Mouse (Mus musculus) heart, postnatal 0 days (tissue): ENCODE results near the gene Fubp1. TPM values are rescaled to one million over a fixed set of nuclear protein-coding genes. Genes with fewer than 3 reads are reported as not detected.

Source experiments
- ATAC-seq: fragments of 200-750 bp; cut with Nextera tagmentation; 2 replicates; pipeline ENCODE4 v1.8.0; 2017; ENCODE audit warnings: low read depth, moderate number of reproducible peaks, moderate library complexity; ENCODE audit not compliant: insufficient read depth
- DNase-seq: peaks from one replicate; pipeline ENCODE4 v3.0.0-alpha.2; 2016; ENCODE audit warnings: low spot score
- H3K27ac ChIP-seq: fragments of 300-500 bp; sonication (generic); 2 replicates; pipeline ENCODE4 v1.5.1; 2014; ENCODE audit warnings: low read depth, mild to moderate bottlenecking
- H3K27me3 ChIP-seq: fragments of 300-500 bp; sonication (generic); 2 replicates; pipeline ENCODE4 v1.6.1; 2014; ENCODE audit warnings: low read length, mixed read lengths; ENCODE audit not compliant: control insufficient read depth, insufficient read depth
- H3K36me3 ChIP-seq: fragments of 300-500 bp; sonication (generic); replicated peaks from 2 replicates; pipeline ENCODE4 v1.6.1; 2014; ENCODE audit warnings: low read length, mixed read lengths; ENCODE audit not compliant: control insufficient read depth, insufficient read depth
- H3K4me1 ChIP-seq: fragments of 300-500 bp; sonication (generic); 2 replicates; pipeline ENCODE4 v1.6.1; 2014; ENCODE audit warnings: antibody characterized with exemption; ENCODE audit not compliant: control insufficient read depth, insufficient read depth
- H3K4me2 ChIP-seq: fragments of 300-500 bp; sonication (generic); 2 replicates; pipeline ENCODE4 v1.6.1; 2014; ENCODE audit warnings: low read depth, mild to moderate bottlenecking, low read length, moderate library complexity
- H3K4me3 ChIP-seq: fragments of 300-500 bp; sonication (generic); 2 replicates; pipeline ENCODE4 v1.5.1; 2014; ENCODE audit warnings: low read depth, low read length
- H3K9ac ChIP-seq: fragments of 300-500 bp; sonication (generic); replicated peaks from 2 replicates; pipeline ENCODE4 v1.6.1; 2014; ENCODE audit warnings: low read depth, low read length, mixed read lengths
- H3K9me3 ChIP-seq: fragments of 300-500 bp; sonication (generic); replicated peaks from 2 replicates; pipeline ENCODE4 v1.6.1; 2016; ENCODE audit warnings: low read length; ENCODE audit not compliant: control insufficient read depth
- CTCF ChIP-seq: IDR thresholded peaks from 2 replicates; pipeline ENCODE4 v1.5.1; 2016; ENCODE audit warnings: antibody characterized with exemption, control low read depth, low read depth
- EP300 ChIP-seq: IDR thresholded peaks from 2 replicates; pipeline ENCODE4 v1.6.1; 2016; ENCODE audit warnings: antibody characterized with exemption, low read depth
- WGBS: fragments of 180-500 bp; shearing (Covaris S2); extraction: QIAGEN DNeasy Blood & Tissue Kit; methylation state at CpG from one replicate; pipeline ENCODE4 v1.1.7; 2014; 5-methylcytosine and 5-hydroxymethylcytosine counted together
- polyA plus RNA-seq: library from polyadenylated mRNA; unstranded; fragments of >200 nt; fragmentation: Nextera tagmentation; extraction: Ambion mirVana; gene quantifications from 2 replicates; pipeline ENCODE4 v1.2.1, GENCODE M21; 2015
- total RNA-seq: library from RNA; depleted of rRNA; stranded (reverse); fragments of >200 nt; gene quantifications from 2 replicates; pipeline ENCODE4 v1.2.3, GENCODE M21; 2014; ENCODE audit warnings: low replicate concordance; rRNA removed

Fubp1 gene
- total and polyA plus RNA-seq, 2 experiments from 2014 or later: 71.2 to 72.9 TPM

GRCm38 (mm10) chr3:152276935-152277334 is 66.7 kb downstream of the Fubp1 start:
- WGBS: 99% methylated on average over 3 of the region's 3 CpGs
- Histone ChIP-seq H3K4me2 (no peak overlapping the region), H3K4me1 (peaks cover 7% of the 10 kb centered on the region; the same call in 1 of the 2 replicates), H3K27me3 (no peaks in the 10 kb centered on the region), H3K9ac (no peak overlapping the region), H3K9me3 (no peaks in the 10 kb centered on the region), H3K4me3 (no peak overlapping the region), H3K36me3 (0 out of 2 replicates have a peak, but pooled peaks cover 4% of the 10 kb centered on the region), H3K27ac (no peak overlapping the region)
- DNase-seq: no peak
- TF ChIP-seq CTCF (no peak), EP300 (no peak)
- no peak for ATAC-seq

DNA sequence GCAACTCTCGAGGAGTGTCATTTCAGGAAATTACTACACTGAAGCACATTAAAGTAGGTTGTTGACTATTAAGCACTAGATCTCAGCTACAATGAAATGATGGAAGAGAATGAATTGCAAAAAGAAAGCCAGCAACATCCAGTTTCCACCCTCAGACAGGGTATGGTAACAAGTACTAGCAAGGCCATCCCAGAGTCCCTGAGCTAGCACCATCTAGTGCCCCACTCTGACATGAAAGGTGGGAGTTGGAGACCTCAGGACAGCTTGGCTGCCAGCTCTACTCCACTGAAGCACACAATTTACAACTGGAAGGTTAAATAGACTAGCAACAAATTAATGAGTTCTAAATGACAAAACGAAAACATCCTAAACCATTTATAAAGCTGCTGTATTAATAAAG is 67.7 kb downstream of the Fubp1 start:
- H3K4me2 ChIP-seq: no peak overlapping the region
- ATAC-seq (no peak), DNase-seq (no peak)
- no peaks in the 10 kb centered on the region for H3K9me3 ChIP-seq
- no peak overlapping the region for H3K4me3 ChIP-seq
- H3K36me3 ChIP-seq: peaks cover 8% of the 10 kb centered on the region; the same call in 1 of the 2 replicates
- peaks cover 2% of the 10 kb centered on the region; the same call in 1 of the 2 replicates for H3K4me1 ChIP-seq
- no peak overlapping the region for H3K9ac ChIP-seq
- 91% methylated on average over 2 of the region's 2 CpGs for WGBS
- TF ChIP-seq EP300 (no peak), CTCF (peak; percentile 39)
- H3K27me3 ChIP-seq: no peaks in the 10 kb centered on the region
- peak overlapping the region; percentile 55; the same call in 1 of the 2 replicates for H3K27ac ChIP-seq

DNA sequence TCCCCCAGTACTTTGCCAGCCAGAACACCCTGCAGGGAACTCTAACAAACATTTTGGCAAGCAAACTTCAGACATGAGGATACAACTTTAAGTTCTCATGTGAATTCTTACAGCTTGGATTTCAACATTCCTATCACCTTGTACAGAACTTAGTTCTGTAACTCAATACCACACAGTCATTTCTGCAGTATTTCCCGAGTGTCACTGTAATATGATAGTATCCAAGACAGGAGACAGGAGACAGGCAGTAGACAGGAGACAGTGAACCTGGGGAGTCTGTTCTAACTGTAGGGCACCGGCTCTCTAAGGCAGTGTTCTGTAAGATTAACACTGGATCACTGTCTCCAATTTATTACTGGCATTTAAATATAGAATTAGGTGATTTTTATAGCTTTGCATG is 68.2 kb downstream of the Fubp1 start:
- Histone ChIP-seq H3K4me3 (no peak overlapping the region), H3K9me3 (no peaks in the 10 kb centered on the region), H3K4me1 (no peaks in the 10 kb centered on the region), H3K27ac (peak overlapping the region; percentile 55; the same call in 1 of the 2 replicates), H3K36me3 (peaks cover 13% of the 10 kb centered on the region), H3K27me3 (no peaks in the 10 kb centered on the region), H3K9ac (0 out of 2 replicates have a peak overlapping the region, but pooled peaks have one; percentile 7), H3K4me2 (no peak overlapping the region)
- ATAC-seq (no peak), DNase-seq (no peak)
- 29% methylated on average over 2 of the region's 2 CpGs for WGBS
- TF ChIP-seq CTCF (no peak), EP300 (no peak)

DNA sequence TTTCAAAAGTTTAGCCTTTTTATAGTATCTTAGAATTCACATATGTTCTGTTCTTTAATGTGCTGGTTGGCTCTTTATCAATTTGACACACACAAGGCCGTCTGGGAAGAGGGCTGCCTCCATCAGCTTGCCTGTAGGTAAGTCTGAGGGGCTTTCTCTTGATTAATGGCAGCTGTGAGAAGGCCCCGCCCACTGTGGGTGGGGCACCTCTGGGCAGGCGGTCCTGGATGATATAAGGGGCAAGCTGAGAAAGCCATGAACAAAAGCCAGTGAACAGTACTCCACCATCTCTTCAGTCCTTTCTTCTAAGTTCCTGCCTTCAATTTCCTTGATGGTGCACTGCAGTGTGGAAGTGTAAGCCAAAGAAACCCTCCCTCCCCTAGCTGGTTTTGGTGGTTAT is 71.9 kb downstream of the Fubp1 start:
- no peak overlapping the region for H3K9ac ChIP-seq
- H3K4me1 ChIP-seq: no peaks in the 10 kb centered on the region
- H3K27me3 ChIP-seq: no peaks in the 10 kb centered on the region
- ATAC-seq (no peak), DNase-seq (no peak)
- peaks cover 20% of the 10 kb centered on the region for H3K36me3 ChIP-seq
- H3K4me3 ChIP-seq: no peak overlapping the region
- H3K27ac ChIP-seq: no peak overlapping the region
- no peak overlapping the region for H3K4me2 ChIP-seq
- TF ChIP-seq CTCF (no peak), EP300 (no peak)
- no peaks in the 10 kb centered on the region for H3K9me3 ChIP-seq
- WGBS: 25% methylated on average over 3 of the region's 3 CpGs

GRCm38 (mm10) chr3:152284306-152284705 is 74.1 kb downstream of the Fubp1 start:
- Histone ChIP-seq H3K27me3 (no peaks in the 10 kb centered on the region), H3K27ac (no peak overlapping the region), H3K36me3 (peaks cover 22% of the 10 kb centered on the region), H3K4me1 (0 out of 2 replicates have a peak, but pooled peaks cover 5% of the 10 kb centered on the region), H3K4me3 (no peak overlapping the region), H3K4me2 (no peak overlapping the region), H3K9me3 (no peaks in the 10 kb centered on the region), H3K9ac (no peak overlapping the region)
- WGBS: 95% methylated on average over 1 of the region's 1 CpGs
- no peak for DNase-seq
- TF ChIP-seq EP300 (no peak), CTCF (no peak)
- no peak for ATAC-seq

- no peak overlapping the region for H3K4me2 ChIP-seq
- H3K9ac ChIP-seq: no peak overlapping the region
- H3K4me1 ChIP-seq: 0 out of 2 replicates have a peak, but pooled peaks cover 5% of the 10 kb centered on the region
- WGBS: 78% methylated on average over 5 of the region's 5 CpGs
- ATAC-seq: no peak
- DNase-seq: no peak
- H3K9me3 ChIP-seq: no peaks in the 10 kb centered on the region
- TF ChIP-seq CTCF: no peak
- TF ChIP-seq EP300: no peak
- H3K36me3 ChIP-seq: peaks cover 22% of the 10 kb centered on the region
- H3K4me3 ChIP-seq: no peak overlapping the region
- H3K27ac ChIP-seq: no peak overlapping the region
- H3K27me3 ChIP-seq: no peaks in the 10 kb centered on the region
These were observed 74.5 kb downstream of the Fubp1 start for GRCm38 (mm10) chr3:152284759-152285158.

Other genes with a start within 250 kb of the Fubp1 start
- gene Gipc2, start 44.2 kb upstream of the Fubp1 start, total RNA-seq: not detected in 2 replicates
- gene Gipc2, start 44.2 kb upstream of the Fubp1 start, polyA plus RNA-seq: 3.3 and 3.6 TPM in 2 replicates
- gene Dnajb4, start 120 bp upstream of the Fubp1 start, total RNA-seq: 52.9 and 54.5 TPM in 2 replicates
- gene Dnajb4, start 120 bp upstream of the Fubp1 start, polyA plus RNA-seq: 60.1 TPM in 2 replicates
- gene Nexn, start 55.9 kb downstream of the Fubp1 start, total RNA-seq: 32.1 and 88.6 TPM in 2 replicates
- gene Nexn, start 55.9 kb downstream of the Fubp1 start, polyA plus RNA-seq: 314 and 316 TPM in 2 replicates
- 6.8 and 9.8 TPM in 2 replicates for gene Miga1, start 130.0 kb downstream of the Fubp1 start, total RNA-seq
- gene Miga1, start 130.0 kb downstream of the Fubp1 start, polyA plus RNA-seq: 8.7 and 9.0 TPM in 2 replicates
- gene Usp33, start 136.1 kb downstream of the Fubp1 start, total RNA-seq: 16.6 and 21.7 TPM in 2 replicates
- gene Usp33, start 136.1 kb downstream of the Fubp1 start, polyA plus RNA-seq: 16.4 and 17.2 TPM in 2 replicates
- gene Zzz3, start 185.1 kb downstream of the Fubp1 start, total RNA-seq: 18.1 and 36.2 TPM in 2 replicates
- gene Zzz3, start 185.1 kb downstream of the Fubp1 start, polyA plus RNA-seq: 21.0 and 22.4 TPM in 2 replicates